Comparison of ENCODE assay signal across 9 mouse cellular contexts in the genomic region with DNA sequence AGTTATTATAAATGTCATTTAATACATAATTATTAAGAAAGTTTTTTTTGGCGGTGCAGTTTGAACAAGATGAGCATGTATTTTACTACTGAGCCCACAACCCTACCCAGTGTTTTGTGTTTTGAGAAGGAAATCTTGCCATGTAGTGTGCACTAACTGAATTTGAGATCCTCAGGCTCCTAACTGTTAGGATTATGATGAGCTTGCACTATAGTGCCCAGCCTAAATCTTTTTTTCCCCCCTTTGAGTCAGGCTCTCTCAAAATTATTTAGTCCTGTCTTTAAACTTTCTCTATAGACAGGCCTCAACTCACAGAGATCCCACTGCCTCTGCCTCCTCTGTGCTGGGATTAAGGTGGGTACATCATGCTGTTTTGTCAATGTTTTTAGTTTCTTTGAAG. TPM values are rescaled to one million over a fixed set of nuclear protein-coding genes. Genes with fewer than 3 reads are reported as not detected.
DNase-seq lines count a peak whose midpoint lies in the region; ATAC-seq lines count a peak whose summit lies in the region.
"Had no signal": no experiment of that assay in that cellular context is flagged by ENCODE, and none has a peak within 500 bp of the region (broad histone marks: within the 10 kb centered on the region; RNA-seq: fewer than 3 reads in every experiment).

No protein-coding gene starts in this region.

- no peak for ATAC-seq in heart, embryonic 12.5 days (ENCODE audit: insufficient number of reproducible peaks, low FRiP score)
- no peak for ATAC-seq in neural tube, embryonic 11.5 days (ENCODE audit: insufficient read depth, low FRiP score, low TSS enrichment)
- no peak for ATAC-seq in stomach, embryonic 15.5 days (ENCODE audit: insufficient read depth, low FRiP score, low read depth)
- ATAC-seq: CD4-positive, CD25-positive, alpha-beta regulatory T cell, adult 4 months had no signal

- no peak overlapping the region for H3K4me3 ChIP-seq in heart, embryonic 12.5 days
- H3K4me3 ChIP-seq in neural tube, embryonic 11.5 days (ENCODE audit: low read depth, low read length) = no peak overlapping the region
- peak overlapping the region; percentile 73; the same call in 1 of the 2 replicates for H3K4me3 ChIP-seq in limb, embryonic 10.5 days
- H3K4me3 ChIP-seq in stomach, embryonic 15.5 days (replicated peaks) = 0 out of 2 replicates have a peak overlapping the region, but pooled peaks have one; percentile 10

- whole genome bisulfite sequencing in heart, embryonic 12.5 days = 94% methylated on average over 1 of the region's 1 CpGs
- 100% methylated on average over 1 of the region's 1 CpGs for WGBS in neural tube, embryonic 11.5 days
- WGBS in limb, embryonic 10.5 days = 89% methylated on average over 1 of the region's 1 CpGs
- WGBS in stomach, embryonic 15.5 days = 80% methylated on average over 1 of the region's 1 CpGs

- H3K4me1 ChIP-seq in heart, embryonic 12.5 days (replicated peaks) = peaks cover 11% of the 10 kb centered on the region
- peaks cover 6% of the 10 kb centered on the region; the same call in 1 of the 2 replicates for H3K4me1 ChIP-seq in neural tube, embryonic 11.5 days (ENCODE audit: control insufficient read depth, insufficient read depth, low read length)
- peaks cover 16% of the 10 kb centered on the region for H3K4me1 ChIP-seq in limb, embryonic 10.5 days
- H3K4me1 ChIP-seq in stomach, embryonic 15.5 days = 0 out of 2 replicates have a peak, but pooled peaks cover 3% of the 10 kb centered on the region

- DNase-seq in heart, postnatal 10 days = no peak
- no peak for DNase-seq in neural tube, embryonic 11.5 days (ENCODE audit: low spot score)
- no peak for DNase-seq in neural tube, embryonic 10.5 days (ENCODE audit: extremely low spot score, low spot score)
- no peak for DNase-seq in limb, embryonic 10.5 days (ENCODE audit: low spot score)
- DNase-seq in layer of hippocampus, adult 11-12 months (ENCODE audit: low spot score) = no peak
- no peak for DNase-seq in adrenal gland, adult 18-20 months (ENCODE audit: low spot score in 2 of 2)

- H3K9ac ChIP-seq in heart, embryonic 12.5 days = no peak overlapping the region
- H3K9ac ChIP-seq in neural tube, embryonic 11.5 days (ENCODE audit: low read length) = no peak overlapping the region
- no peak overlapping the region for H3K9ac ChIP-seq in stomach, embryonic 15.5 days

- no peaks in the 10 kb centered on the region for H3K27me3 ChIP-seq in heart, embryonic 12.5 days (replicated peaks)
- H3K27me3 ChIP-seq in neural tube, embryonic 11.5 days (ENCODE audit: control insufficient read depth, insufficient read depth, low read length) = no peaks in the 10 kb centered on the region
- no peaks in the 10 kb centered on the region for H3K27me3 ChIP-seq in limb, embryonic 10.5 days (ENCODE audit: low read depth, poor library complexity, severe bottlenecking)
- H3K27me3 ChIP-seq in stomach, embryonic 15.5 days (replicated peaks) = no peaks in the 10 kb centered on the region

- intact Hi-C loops in heart, postnatal 10 days (cut with DNase I) = loop anchor here (5.0 kb wide), 1 partner anchor 55 kb away; no protein-coding TSS in a partner anchor

- H3K27ac ChIP-seq in heart, embryonic 12.5 days (ENCODE audit: poor library complexity, severe bottlenecking) = no peak overlapping the region
- no peak overlapping the region for H3K27ac ChIP-seq in neural tube, embryonic 11.5 days (ENCODE audit: low read depth, low read length)
- no peak overlapping the region for H3K27ac ChIP-seq in limb, embryonic 10.5 days
- H3K27ac ChIP-seq in stomach, embryonic 15.5 days = no peak overlapping the region

- peak overlapping the region; percentile 50 for H3K4me2 ChIP-seq in heart, embryonic 12.5 days
- H3K4me2 ChIP-seq in neural tube, embryonic 11.5 days (ENCODE audit: low read depth) = peak overlapping the region; percentile 87; the same call in 1 of the 2 replicates
- peak overlapping the region; percentile 76; the same call in 1 of the 2 replicates for H3K4me2 ChIP-seq in stomach, embryonic 15.5 days

- no peaks in the 10 kb centered on the region for H3K36me3 ChIP-seq in heart, embryonic 12.5 days
- no peaks in the 10 kb centered on the region for H3K36me3 ChIP-seq in neural tube, embryonic 11.5 days (ENCODE audit: control insufficient read depth, insufficient read depth, low read length)
- H3K36me3 ChIP-seq in limb, embryonic 10.5 days = peaks cover 13% of the 10 kb centered on the region
- no peaks in the 10 kb centered on the region for H3K36me3 ChIP-seq in stomach, embryonic 15.5 days

- no peaks in the 10 kb centered on the region for H3K9me3 ChIP-seq in heart, embryonic 12.5 days (replicated peaks)
- no peaks in the 10 kb centered on the region for H3K9me3 ChIP-seq in neural tube, embryonic 11.5 days (ENCODE audit: control insufficient read depth, low read length)
- no peaks in the 10 kb centered on the region for H3K9me3 ChIP-seq in limb, embryonic 10.5 days (replicated peaks)
- H3K9me3 ChIP-seq in stomach, embryonic 15.5 days = no peaks in the 10 kb centered on the region

RNA-seq across cellular contexts. Expression of a gene that starts 1.4 kb away (rescaled TPM):
- 84.5 and 90.1 TPM in 2 replicates for polyA plus RNA-seq in heart, embryonic 12.5 days (2016; fragmentation: Nextera tagmentation; extraction: Ambion mirVana)
- total RNA-seq in heart, postnatal 10 days (2021) = 10 to 100 TPM; 71.1 to 73.4 TPM
- polyA plus RNA-seq in neural tube, embryonic 11.5 days (2014; fragmentation: Nextera tagmentation; extraction: Ambion mirVana) = 91.7 and 103 TPM in 2 replicates
- 93.7 and 101 TPM in 2 replicates for polyA plus RNA-seq in limb, embryonic 10.5 days (2016; fragmentation: Nextera tagmentation; extraction: Ambion mirVana)
- polyA plus RNA-seq in stomach, embryonic 15.5 days (2015; fragmentation: Nextera tagmentation; extraction: Ambion mirVana) = 86.1 and 89.4 TPM in 2 replicates
- 10 to 100 TPM; 73.5 to 83.8 TPM for total RNA-seq in adrenal gland, adult 18-20 months (2021)

RNA-seq across cellular contexts. Expression of a gene that starts 8.4 kb away (rescaled TPM):
- polyA plus RNA-seq in heart, embryonic 12.5 days (2016; fragmentation: Nextera tagmentation; extraction: Ambion mirVana) = 37.2 and 37.8 TPM in 2 replicates
- total RNA-seq in heart, postnatal 10 days (2021) = 1 to 10 TPM; 7.0 to 7.8 TPM
- 156 and 159 TPM in 2 replicates for polyA plus RNA-seq in neural tube, embryonic 11.5 days (2014; fragmentation: Nextera tagmentation; extraction: Ambion mirVana)
- 264 and 277 TPM in 2 replicates for polyA plus RNA-seq in limb, embryonic 10.5 days (2016; fragmentation: Nextera tagmentation; extraction: Ambion mirVana)
- polyA plus RNA-seq in stomach, embryonic 15.5 days (2015; fragmentation: Nextera tagmentation; extraction: Ambion mirVana) = 52.6 and 63.4 TPM in 2 replicates
- total RNA-seq in adrenal gland, adult 18-20 months (2021) = 1 to 10 TPM; 3.1 to 4.7 TPM

RNA-seq across cellular contexts. Expression of a gene that starts 47.9 kb away (rescaled TPM):
- 14.8 and 15.3 TPM in 2 replicates for polyA plus RNA-seq in heart, embryonic 12.5 days (2016; fragmentation: Nextera tagmentation; extraction: Ambion mirVana)
- total RNA-seq in heart, postnatal 10 days (2021) = 10 to 100 TPM; 24.6 to 26.1 TPM
- polyA plus RNA-seq in neural tube, embryonic 11.5 days (2014; fragmentation: Nextera tagmentation; extraction: Ambion mirVana) = 18.7 and 24.8 TPM in 2 replicates
- 21.8 and 22.9 TPM in 2 replicates for polyA plus RNA-seq in limb, embryonic 10.5 days (2016; fragmentation: Nextera tagmentation; extraction: Ambion mirVana)
- polyA plus RNA-seq in stomach, embryonic 15.5 days (2015; fragmentation: Nextera tagmentation; extraction: Ambion mirVana) = 16.3 and 20.8 TPM in 2 replicates
- total RNA-seq in adrenal gland, adult 18-20 months (2021) = 10 to 100 TPM; 21.0 to 25.7 TPM

Comparison
In these comparisons a context has a peak if more than half of its experiments do, and no peak if none do; other contexts are left out.
1. H3K4me3 ChIP-seq: peak in limb, embryonic 10.5 days (single experiment) and stomach, embryonic 15.5 days (single experiment); none in heart, embryonic 12.5 days (single experiment) and neural tube, embryonic 11.5 days (single experiment).
2. Peak in every context shown above with its lines, with median percentiles within 50 percentile points of each other: H3K4me2 ChIP-seq.